Mouse (Mus musculus): ENCODE data around the gene Htr2c. TPM values are rescaled to one million over a fixed set of nuclear protein-coding genes. Genes with fewer than 3 reads are reported as not detected.

The Htr2c gene
- 4.1 TPM in 2 replicates for polyA plus RNA-seq (2015; fragmentation: Nextera tagmentation; extraction: Ambion mirVana)

GRCm38 (mm10) chrX:146962258-146962913, at the start of gene Htr2c:
Gene Htr2c, plus strand, starts transcription at chrX:146962513.
- no peaks in the 10 kb centered on the region for H3K4me1 ChIP-seq
- ATAC-seq (ENCODE audit: low FRiP score) = peak; percentile 88
- no peaks in the 10 kb centered on the region for H3K36me3 ChIP-seq
- peak within 1 kb of the TSS; percentile 67 for H3K4me2 ChIP-seq
- H3K9me3 ChIP-seq (replicated peaks) = no peaks in the 10 kb centered on the region
- H3K27ac ChIP-seq (replicated peaks) = 0 out of 2 replicates have a peak within 1 kb of the TSS, but pooled peaks have one; percentile 51
- peak within 1 kb of the TSS; percentile 47 for H3K9ac ChIP-seq (replicated peaks)
- peak within 1 kb of the TSS; percentile 47 for H3K4me3 ChIP-seq (replicated peaks)
- WGBS = 28% methylated on average over 27 of the region's 27 CpGs
- H3K27me3 ChIP-seq (replicated peaks) = peaks cover 13% of the 10 kb centered on the region; the same call in 1 of the 2 replicates

DNA sequence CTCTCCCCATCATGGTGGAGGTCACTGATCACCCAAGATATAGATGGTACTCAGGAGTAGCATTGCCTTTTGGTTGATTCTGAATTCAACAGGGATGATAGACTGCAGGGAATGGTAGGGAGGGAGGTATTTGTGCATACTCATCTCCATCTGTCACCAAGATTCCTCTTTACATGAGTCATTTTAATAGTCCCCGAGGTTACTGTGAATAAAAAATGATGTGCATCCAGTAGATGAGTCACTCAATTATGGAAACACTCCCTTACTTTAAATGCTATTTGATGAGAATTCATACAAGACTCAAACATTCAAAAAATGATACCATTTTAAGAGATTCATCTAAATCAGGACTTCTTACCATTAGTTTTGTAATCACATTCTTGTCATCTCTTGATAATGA, 34.1 kb upstream of the Htr2c start:
- no peaks in the 10 kb centered on the region for H3K36me3 ChIP-seq
- no peaks in the 10 kb centered on the region for H3K9me3 ChIP-seq (replicated peaks)
- H3K9ac ChIP-seq (replicated peaks) = no peak overlapping the region
- no peak overlapping the region for H3K4me3 ChIP-seq (replicated peaks)
- H3K27ac ChIP-seq (replicated peaks) = no peak overlapping the region
- 64% methylated on average over 1 of the region's 1 CpGs for WGBS
- H3K4me1 ChIP-seq = no peaks in the 10 kb centered on the region
- no peak overlapping the region for H3K4me2 ChIP-seq
- no peaks in the 10 kb centered on the region for H3K27me3 ChIP-seq (replicated peaks)
- ATAC-seq (ENCODE audit: low FRiP score) = no peak

DNA sequence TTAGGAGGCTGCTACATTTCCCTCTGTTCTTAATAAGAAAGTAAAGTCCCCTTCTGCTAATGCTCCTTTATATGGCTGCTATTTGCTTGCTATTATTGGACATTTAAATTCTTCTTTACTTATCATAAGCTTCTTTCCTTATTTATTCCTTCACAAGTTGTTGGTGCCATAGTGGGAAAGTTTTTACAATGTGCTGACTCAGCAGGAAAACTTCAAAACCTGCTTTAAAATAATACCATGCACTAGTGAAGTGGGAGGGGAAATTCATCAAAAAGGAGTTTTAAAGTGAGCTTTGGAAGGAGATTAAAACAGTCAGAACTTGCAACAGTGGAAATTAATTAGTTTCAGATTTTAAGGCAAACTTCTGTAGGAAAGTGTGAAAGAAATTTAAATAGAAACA, 26.0 kb upstream of the Htr2c start:
- Histone ChIP-seq H3K9me3 (replicated peaks) (no peaks in the 10 kb centered on the region), H3K9ac (replicated peaks) (no peak overlapping the region), H3K4me1 (no peaks in the 10 kb centered on the region), H3K4me2 (no peak overlapping the region), H3K4me3 (replicated peaks) (no peak overlapping the region), H3K27me3 (replicated peaks) (no peaks in the 10 kb centered on the region), H3K36me3 (no peaks in the 10 kb centered on the region), H3K27ac (replicated peaks) (no peak overlapping the region)
- ATAC-seq (ENCODE audit: low FRiP score) = no peak

DNA sequence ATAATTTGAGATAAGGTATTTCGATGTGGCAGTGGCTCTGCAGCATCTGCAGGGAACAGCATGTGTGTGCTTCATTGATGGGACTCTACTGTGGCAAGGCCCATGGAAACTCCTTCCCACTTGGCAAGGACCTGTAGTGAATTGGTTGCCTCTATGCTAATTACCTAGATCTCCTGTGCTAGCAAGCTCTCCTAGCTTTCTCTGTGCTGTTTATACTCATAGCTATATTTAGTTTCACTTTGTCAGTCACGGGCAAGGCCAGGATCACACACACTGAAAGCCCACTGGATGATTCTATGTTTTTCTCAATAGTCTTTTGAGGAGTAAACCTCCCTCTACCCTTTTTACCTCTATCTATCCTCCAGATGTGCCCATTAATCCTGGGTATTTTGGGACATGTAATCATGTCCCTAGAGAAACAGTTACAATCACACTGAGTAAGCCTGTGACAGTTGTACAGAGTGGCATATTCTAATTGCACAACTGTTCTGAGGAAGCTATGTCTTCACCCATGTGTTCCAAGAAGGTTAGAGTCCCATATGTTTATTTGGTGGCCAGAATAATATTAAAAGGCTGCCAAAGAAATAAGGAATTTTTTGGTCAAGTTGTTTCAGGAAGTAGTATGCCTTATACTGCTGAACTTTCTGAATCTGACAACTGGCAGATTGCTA, 16.0 kb upstream of the Htr2c start:
- Histone ChIP-seq H3K27ac (replicated peaks) (no peak overlapping the region), H3K4me3 (replicated peaks) (no peak overlapping the region), H3K27me3 (replicated peaks) (no peaks in the 10 kb centered on the region), H3K4me2 (no peak overlapping the region), H3K9me3 (replicated peaks) (no peaks in the 10 kb centered on the region), H3K4me1 (no peaks in the 10 kb centered on the region), H3K9ac (replicated peaks) (no peak overlapping the region), H3K36me3 (no peaks in the 10 kb centered on the region)
- no peak for ATAC-seq (ENCODE audit: low FRiP score)
- WGBS = 82% methylated on average over 2 of the region's 2 CpGs

GRCm38 (mm10) chrX:146946996-146947395, 15.3 kb upstream of the Htr2c start:
- Histone ChIP-seq H3K4me2 (no peak overlapping the region), H3K9ac (replicated peaks) (no peak overlapping the region), H3K9me3 (replicated peaks) (no peaks in the 10 kb centered on the region), H3K4me3 (replicated peaks) (no peak overlapping the region), H3K4me1 (no peaks in the 10 kb centered on the region), H3K36me3 (no peaks in the 10 kb centered on the region), H3K27me3 (replicated peaks) (no peaks in the 10 kb centered on the region), H3K27ac (replicated peaks) (no peak overlapping the region)
- no peak for ATAC-seq (ENCODE audit: low FRiP score)

DNA sequence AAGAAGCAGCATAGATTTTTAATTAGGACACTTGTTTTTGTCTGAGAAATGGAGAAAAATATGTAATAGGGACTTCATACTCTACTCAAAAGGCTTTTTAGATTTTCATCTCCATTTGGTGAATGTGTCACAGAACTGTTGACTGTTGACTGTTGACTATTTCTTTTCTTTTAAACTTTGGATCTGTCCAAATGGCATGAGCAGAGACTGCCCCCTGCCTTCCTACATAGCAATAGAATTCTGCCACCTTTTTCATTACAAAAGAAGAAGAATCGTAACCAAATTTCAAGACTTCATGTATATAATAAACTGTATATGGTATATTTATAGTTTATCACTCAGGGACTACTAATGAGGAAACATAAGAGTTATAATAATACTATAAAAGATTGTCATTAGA, 3.7 kb upstream of the Htr2c start:
- no peaks in the 10 kb centered on the region for H3K4me1 ChIP-seq
- H3K4me3 ChIP-seq (replicated peaks) = no peak overlapping the region
- ATAC-seq (ENCODE audit: low FRiP score) = no peak
- no peaks in the 10 kb centered on the region for H3K9me3 ChIP-seq (replicated peaks)
- H3K4me2 ChIP-seq = no peak overlapping the region
- no peak overlapping the region for H3K9ac ChIP-seq (replicated peaks)
- H3K36me3 ChIP-seq = no peaks in the 10 kb centered on the region
- peaks cover 13% of the 10 kb centered on the region; the same call in 1 of the 2 replicates for H3K27me3 ChIP-seq (replicated peaks)
- 70% methylated on average over 1 of the region's 1 CpGs for WGBS
- no peak overlapping the region for H3K27ac ChIP-seq (replicated peaks)

DNA sequence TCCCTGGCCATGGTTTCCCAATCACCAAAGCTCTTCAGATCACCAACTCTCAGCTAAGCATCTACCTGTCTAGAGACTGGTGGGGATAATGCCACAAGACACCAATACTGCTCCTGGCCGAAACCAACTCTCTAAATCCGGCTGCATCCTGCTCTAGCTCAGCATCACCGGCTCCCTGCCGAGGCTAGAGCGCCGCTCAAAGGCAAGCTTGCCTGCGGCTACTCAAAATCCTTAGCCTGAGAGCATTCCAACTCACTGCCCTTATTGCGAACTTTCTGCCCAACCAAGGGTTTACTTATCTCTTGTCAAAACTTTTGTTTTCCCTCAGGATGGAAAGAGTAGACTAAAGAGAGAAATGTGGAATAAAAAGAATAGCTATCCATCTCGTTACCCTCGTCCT, 2.4 kb upstream of the Htr2c start:
- Histone ChIP-seq H3K4me2 (peak overlapping the region; percentile 25), H3K9me3 (replicated peaks) (no peaks in the 10 kb centered on the region), H3K27me3 (replicated peaks) (peaks cover 13% of the 10 kb centered on the region; the same call in 1 of the 2 replicates), H3K4me1 (no peaks in the 10 kb centered on the region), H3K9ac (replicated peaks) (no peak overlapping the region), H3K36me3 (no peaks in the 10 kb centered on the region), H3K27ac (replicated peaks) (no peak overlapping the region), H3K4me3 (replicated peaks) (0 out of 2 replicates have a peak overlapping the region, but pooled peaks have one; percentile 1)
- no peak for ATAC-seq (ENCODE audit: low FRiP score)
- WGBS = 23% methylated on average over 10 of the region's 10 CpGs

DNA sequence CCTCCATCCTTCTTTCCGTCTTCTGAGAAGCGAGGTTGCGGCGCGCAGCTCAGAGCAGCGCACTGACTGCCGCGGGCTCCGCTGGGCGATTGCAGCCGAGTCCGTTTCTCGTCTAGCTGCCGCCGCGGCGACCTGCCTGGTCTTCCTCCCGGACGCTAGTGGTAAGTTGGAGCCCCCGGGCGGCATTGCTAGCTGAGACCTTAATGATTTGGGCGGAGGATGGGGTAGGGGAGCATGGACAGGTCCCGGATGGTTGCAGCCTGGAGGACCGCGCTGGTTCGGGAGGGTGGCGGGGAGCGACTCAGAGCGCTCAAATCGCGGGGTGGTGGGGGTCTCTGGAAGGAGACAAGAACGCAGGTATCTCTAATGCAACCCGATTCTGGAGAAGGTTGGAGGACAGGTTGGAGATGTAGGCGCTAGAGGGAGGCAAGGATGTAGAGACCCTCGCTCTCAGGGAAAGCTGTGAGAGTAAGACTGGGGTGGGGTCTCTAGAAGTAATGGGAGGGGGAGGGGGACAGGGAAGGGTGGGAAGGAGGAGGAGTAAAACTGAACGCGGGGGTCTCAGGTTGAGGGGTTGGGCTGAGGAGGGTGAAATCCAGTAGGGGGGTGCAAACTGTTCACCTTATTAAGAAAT, 718 bp downstream of the Htr2c start:
- Histone ChIP-seq H3K36me3 (no peaks in the 10 kb centered on the region), H3K27me3 (replicated peaks) (peaks cover 13% of the 10 kb centered on the region; the same call in 1 of the 2 replicates), H3K9me3 (replicated peaks) (no peaks in the 10 kb centered on the region), H3K4me2 (peak overlapping the region; percentile 67), H3K4me1 (no peaks in the 10 kb centered on the region), H3K27ac (replicated peaks) (0 out of 2 replicates have a peak overlapping the region, but pooled peaks have one; percentile 51), H3K9ac (replicated peaks) (peak overlapping the region; percentile 47), H3K4me3 (replicated peaks) (peak overlapping the region; percentile 47)
- ATAC-seq (ENCODE audit: low FRiP score) = peak; percentile 83
- WGBS = 20% methylated on average over 37 of the region's 37 CpGs

DNA sequence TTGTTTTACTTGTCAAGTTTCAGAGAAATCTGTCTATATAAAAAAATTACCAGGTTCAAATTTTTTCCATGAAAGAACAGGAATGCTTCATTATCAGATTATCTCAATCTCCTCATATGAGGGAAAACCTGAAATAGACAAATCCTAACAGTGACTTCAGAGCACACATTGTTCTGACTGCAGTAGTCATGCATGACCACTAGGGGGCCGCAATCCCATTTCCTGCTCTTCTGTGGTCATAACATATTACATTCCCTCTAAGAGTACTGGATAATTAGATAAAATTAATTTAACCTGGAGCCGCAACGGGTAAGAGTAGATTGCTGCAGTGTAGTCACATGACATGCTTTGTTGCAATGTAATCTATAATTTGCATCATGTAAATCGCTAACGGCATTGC, 17.6 kb downstream of the Htr2c start:
- WGBS = 68% methylated on average over 5 of the region's 5 CpGs
- H3K9ac ChIP-seq (replicated peaks) = no peak overlapping the region
- no peak for ATAC-seq (ENCODE audit: low FRiP score)
- no peak overlapping the region for H3K27ac ChIP-seq (replicated peaks)
- no peaks in the 10 kb centered on the region for H3K9me3 ChIP-seq (replicated peaks)
- no peak overlapping the region for H3K4me2 ChIP-seq
- H3K4me1 ChIP-seq = no peaks in the 10 kb centered on the region
- no peaks in the 10 kb centered on the region for H3K36me3 ChIP-seq
- H3K27me3 ChIP-seq (replicated peaks) = no peaks in the 10 kb centered on the region
- no peak overlapping the region for H3K4me3 ChIP-seq (replicated peaks)

GRCm38 (mm10) chrX:147055730-147056129, 93.4 kb downstream of the Htr2c start:
- WGBS = 20% methylated on average over 3 of the region's 3 CpGs

DNA sequence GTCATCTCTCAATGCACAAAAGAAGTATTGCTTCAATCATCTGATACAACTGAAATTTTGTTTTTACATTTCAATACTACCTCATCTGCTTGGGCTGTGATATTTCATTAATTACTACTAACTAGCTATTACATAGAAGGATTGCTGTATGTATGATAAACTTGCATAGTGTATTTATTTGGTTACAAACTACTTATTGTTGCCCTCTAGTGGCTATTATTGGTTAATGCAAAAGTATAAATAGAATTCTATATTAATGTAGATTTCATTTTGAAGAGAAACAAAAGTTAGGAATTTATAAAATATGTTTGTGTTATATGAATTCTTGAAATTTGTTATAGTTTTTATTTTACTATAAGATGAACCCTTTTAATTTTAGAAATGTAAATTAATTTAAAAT, 109.3 kb downstream of the Htr2c start:
- Histone ChIP-seq H3K4me3 (replicated peaks) (no peak overlapping the region), H3K9ac (replicated peaks) (no peak overlapping the region), H3K4me2 (no peak overlapping the region), H3K36me3 (no peaks in the 10 kb centered on the region), H3K27ac (replicated peaks) (no peak overlapping the region), H3K4me1 (no peaks in the 10 kb centered on the region), H3K27me3 (replicated peaks) (no peaks in the 10 kb centered on the region), H3K9me3 (replicated peaks) (no peaks in the 10 kb centered on the region)
- ATAC-seq (ENCODE audit: low FRiP score) = no peak

More at GRCm38 (mm10) chrX:147055730-147056129, 93.4 kb downstream of the Htr2c start:
- H3K9ac ChIP-seq (replicated peaks) = no peak overlapping the region
- no peaks in the 10 kb centered on the region for H3K4me1 ChIP-seq
- no peak for ATAC-seq (ENCODE audit: low FRiP score)
- no peaks in the 10 kb centered on the region for H3K9me3 ChIP-seq (replicated peaks)
- H3K36me3 ChIP-seq = no peaks in the 10 kb centered on the region
- H3K27me3 ChIP-seq (replicated peaks) = no peaks in the 10 kb centered on the region
- H3K4me3 ChIP-seq (replicated peaks) = no peak overlapping the region
- no peak overlapping the region for H3K4me2 ChIP-seq
- H3K27ac ChIP-seq (replicated peaks) = no peak overlapping the region

GRCm38 (mm10) chrX:147119155-147119554, 156.8 kb downstream of the Htr2c start:
- no peak for ATAC-seq (ENCODE audit: low FRiP score)

More at GRCm38 (mm10) chrX:147119155-147119554, 156.8 kb downstream of the Htr2c start:
- WGBS = 62% methylated on average over 1 of the region's 1 CpGs
- Histone ChIP-seq H3K4me1 (no peaks in the 10 kb centered on the region), H3K27ac (replicated peaks) (no peak overlapping the region), H3K9ac (replicated peaks) (no peak overlapping the region), H3K4me2 (no peak overlapping the region), H3K36me3 (no peaks in the 10 kb centered on the region), H3K4me3 (replicated peaks) (no peak overlapping the region), H3K27me3 (replicated peaks) (no peaks in the 10 kb centered on the region), H3K9me3 (replicated peaks) (no peaks in the 10 kb centered on the region)

All from neural tube, embryonic 15.5 days (tissue).